Mouse (Mus musculus) limb, embryonic 14.5 days (tissue): ENCODE data around the gene Avp. TPM values are rescaled to one million over a fixed set of nuclear protein-coding genes. Genes with fewer than 3 reads are reported as not detected.

Experiments
- ATAC-seq: fragments of 200-750 bp; cut with Nextera tagmentation; 2 replicates; pipeline ENCODE4 v1.8.0; 2017; ENCODE audit warnings: low read depth, moderate number of reproducible peaks, moderate TSS enrichment; ENCODE audit not compliant: low FRiP score
- DNase-seq: peaks from one replicate; pipeline ENCODE4 v3.0.0-alpha.2; 2015; ENCODE audit warnings: low spot score
- H3K27ac ChIP-seq: fragments of 300-500 bp; sonication (generic); replicated peaks from 2 replicates; pipeline ENCODE4 v1.5.1; 2014; ENCODE audit warnings: low read depth, mild to moderate bottlenecking, low read length, moderate library complexity, mixed read lengths
- H3K27me3 ChIP-seq: fragments of 300-500 bp; sonication (generic); 2 replicates; pipeline ENCODE4 v1.6.1; 2014; ENCODE audit warnings: low read length, mixed read lengths; ENCODE audit not compliant: control insufficient read depth, insufficient read depth
- H3K36me3 ChIP-seq: fragments of 300-500 bp; sonication (generic); 2 replicates; pipeline ENCODE4 v1.6.1; 2014; ENCODE audit warnings: mild to moderate bottlenecking, low read length, moderate library complexity, mixed read lengths; ENCODE audit not compliant: control insufficient read depth, insufficient read depth
- H3K4me1 ChIP-seq: fragments of 300-500 bp; sonication (generic); 2 replicates; pipeline ENCODE4 v1.6.1; 2014; ENCODE audit warnings: antibody characterized with exemption, low read length, mixed read lengths; ENCODE audit not compliant: control insufficient read depth, insufficient read depth
- H3K4me2 ChIP-seq: fragments of 300-500 bp; sonication (generic); replicated peaks from 2 replicates; pipeline ENCODE4 v1.6.1; 2014; ENCODE audit warnings: low read depth, mild to moderate bottlenecking, low read length, moderate library complexity; ENCODE audit not compliant: severe bottlenecking
- H3K4me3 ChIP-seq: fragments of 300-500 bp; sonication (generic); replicated peaks from 2 replicates; pipeline ENCODE4 v1.5.1; 2014; ENCODE audit warnings: low read length
- H3K9ac ChIP-seq: fragments of 300-500 bp; sonication (generic); 2 replicates; pipeline ENCODE4 v1.6.1; 2014; ENCODE audit warnings: mild to moderate bottlenecking, low read depth, low read length, moderate library complexity; ENCODE audit not compliant: severe bottlenecking
- H3K9me3 ChIP-seq: fragments of 300-500 bp; sonication (generic); 2 replicates; pipeline ENCODE4 v1.6.1; 2016; ENCODE audit warnings: low read length; ENCODE audit not compliant: control insufficient read depth
- POLR2A ChIP-seq: fragments of 200-500 bp; IDR thresholded peaks from 2 replicates; pipeline ENCODE4 v1.8.0; 2012; ENCODE audit warnings: inconsistent platforms, mild to moderate bottlenecking, moderate library complexity, borderline replicate concordance; ENCODE audit not compliant: insufficient read depth, insufficient read length; ENCODE audit errors: extremely low read depth
- WGBS: fragments of 180-500 bp; shearing (Covaris S2); extraction: QIAGEN DNeasy Blood & Tissue Kit; methylation state at CpG from one replicate; pipeline ENCODE4 v1.1.7; 2014; 5-methylcytosine and 5-hydroxymethylcytosine counted together
- polyA plus RNA-seq, 2 experiments: library from polyadenylated mRNA; depleted of rRNA in 1 of 2; stranded (reverse) in 1 of 2; unstranded in 1 of 2; fragments of >200 nt; fragmentation: Nextera tagmentation in 1 of 2; extraction: Ambion mirVana in 1 of 2; gene quantifications; 2 replicates each; pipeline versions ENCODE4 v1.2.1 to v1.2.3; 2012 to 2014

The Avp gene
- polyA plus RNA-seq, 2 experiments: 0.13 TPM; not detected in 1

- H3K27ac ChIP-seq: no peak overlapping the region
- H3K4me1 ChIP-seq: no peaks in the 10 kb centered on the region
- no peak for ATAC-seq
- no peaks in the 10 kb centered on the region for H3K9me3 ChIP-seq
- H3K4me3 ChIP-seq: no peak overlapping the region
- H3K36me3 ChIP-seq: peaks cover 94% of the 10 kb centered on the region
- no peak for TF ChIP-seq POLR2A
- H3K4me2 ChIP-seq: no peak overlapping the region
- no peaks in the 10 kb centered on the region for H3K27me3 ChIP-seq
- no peak for DNase-seq
- 85% methylated on average over 8 of the region's 8 CpGs for WGBS
- H3K9ac ChIP-seq: no peak overlapping the region
These were observed 35.4 kb downstream of the Avp start for GRCm38 (mm10) chr2:130546957-130547356.

DNA sequence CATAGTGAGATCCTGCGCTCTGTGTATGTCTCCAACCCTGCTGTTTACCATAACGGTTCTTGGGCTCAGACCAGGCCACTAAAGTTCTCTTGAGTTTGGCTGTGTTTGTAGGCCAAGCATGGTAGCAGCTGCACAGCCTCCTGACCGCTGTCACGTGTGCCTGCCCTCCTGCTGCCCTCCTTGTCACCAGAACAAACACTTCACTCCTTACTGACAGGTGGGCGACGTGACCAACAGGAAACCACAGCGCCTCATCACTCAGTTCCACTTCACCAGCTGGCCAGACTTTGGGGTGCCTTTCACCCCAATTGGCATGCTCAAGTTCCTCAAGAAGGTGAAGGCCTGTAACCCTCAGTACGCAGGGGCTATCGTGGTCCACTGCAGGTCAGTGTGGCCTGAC is 42.1 kb downstream of the Avp start:
- 96% methylated on average over 9 of the region's 9 CpGs for whole genome bisulfite sequencing
- DNase-seq: no peak
- TF ChIP-seq POLR2A: no peak
- no peaks in the 10 kb centered on the region for H3K4me1 ChIP-seq
- no peaks in the 10 kb centered on the region for H3K9me3 ChIP-seq
- no peak overlapping the region for H3K4me3 ChIP-seq
- no peaks in the 10 kb centered on the region for H3K27me3 ChIP-seq
- H3K27ac ChIP-seq: no peak overlapping the region
- H3K36me3 ChIP-seq: peaks cover 87% of the 10 kb centered on the region
- H3K9ac ChIP-seq: no peak overlapping the region
- no peak for ATAC-seq
- no peak overlapping the region for H3K4me2 ChIP-seq

DNA sequence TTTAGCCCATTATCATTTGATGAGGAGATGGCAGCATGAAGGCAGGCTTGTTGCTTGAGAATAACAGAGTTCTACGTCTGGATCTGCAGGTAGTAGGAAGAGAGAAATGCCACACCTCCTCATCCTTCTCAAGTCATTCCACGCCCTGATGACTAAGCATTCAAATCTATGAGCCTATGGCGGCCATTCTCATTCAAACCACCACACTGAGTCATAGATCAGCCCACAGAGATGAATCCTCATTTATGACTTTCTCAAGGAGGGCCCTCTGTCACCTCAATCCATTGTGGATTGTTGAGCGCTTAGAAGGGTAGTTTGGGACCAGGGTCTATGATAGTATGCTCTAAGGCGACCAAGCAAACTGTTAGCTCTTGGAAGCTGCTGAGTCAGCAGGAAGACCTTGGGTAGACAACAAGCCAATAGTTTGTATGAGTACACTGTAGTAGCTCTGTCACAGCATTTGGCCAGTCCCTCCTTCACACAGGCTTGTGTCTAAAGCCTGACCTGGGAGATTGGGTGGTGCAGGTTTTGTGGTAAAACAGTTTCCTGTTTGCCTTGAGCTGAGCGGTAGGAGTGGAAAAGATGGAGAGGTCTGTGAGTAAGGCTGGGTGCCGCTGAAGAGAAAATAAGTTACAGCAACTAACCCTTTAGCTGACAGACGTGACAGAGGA is 43.3 kb downstream of the Avp start:
- H3K36me3 ChIP-seq: peaks cover 86% of the 10 kb centered on the region
- H3K27me3 ChIP-seq: no peaks in the 10 kb centered on the region
- ATAC-seq: no peak
- H3K9me3 ChIP-seq: no peaks in the 10 kb centered on the region
- H3K4me2 ChIP-seq: no peak overlapping the region
- H3K9ac ChIP-seq: no peak overlapping the region
- H3K4me1 ChIP-seq: no peaks in the 10 kb centered on the region
- WGBS: 92% methylated on average over 8 of the region's 8 CpGs
- no peak overlapping the region for H3K4me3 ChIP-seq
- DNase-seq: no peak
- H3K27ac ChIP-seq: no peak overlapping the region
- no peak for TF ChIP-seq POLR2A

DNA sequence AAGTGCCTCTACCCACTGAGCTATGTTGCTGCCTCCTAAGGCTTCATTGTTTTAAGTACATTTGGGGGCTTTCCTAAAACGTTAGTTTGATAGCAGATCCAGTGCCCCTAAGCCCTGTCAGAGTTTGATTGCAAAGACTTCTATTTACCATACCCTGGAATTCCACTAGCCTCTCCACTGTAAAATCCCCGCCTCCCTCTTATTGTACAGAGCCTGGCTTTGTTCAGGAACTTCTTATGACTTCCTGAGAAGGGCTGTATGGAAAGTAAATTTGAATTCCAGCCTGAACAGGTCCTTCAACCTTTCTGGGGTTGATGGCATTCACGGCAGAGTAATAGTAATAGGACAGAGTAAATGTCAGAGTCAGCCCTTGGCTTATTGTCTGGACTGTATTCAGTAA is 45.5 kb downstream of the Avp start:
- H3K4me1 ChIP-seq: no peaks in the 10 kb centered on the region
- ATAC-seq: no peak
- WGBS: 80% methylated on average over 3 of the region's 3 CpGs
- no peak overlapping the region for H3K27ac ChIP-seq
- H3K4me2 ChIP-seq: no peak overlapping the region
- no peaks in the 10 kb centered on the region for H3K27me3 ChIP-seq
- DNase-seq: no peak
- peaks cover 86% of the 10 kb centered on the region for H3K36me3 ChIP-seq
- TF ChIP-seq POLR2A: no peak
- H3K9me3 ChIP-seq: no peaks in the 10 kb centered on the region
- H3K4me3 ChIP-seq: no peak overlapping the region
- no peak overlapping the region for H3K9ac ChIP-seq

DNA sequence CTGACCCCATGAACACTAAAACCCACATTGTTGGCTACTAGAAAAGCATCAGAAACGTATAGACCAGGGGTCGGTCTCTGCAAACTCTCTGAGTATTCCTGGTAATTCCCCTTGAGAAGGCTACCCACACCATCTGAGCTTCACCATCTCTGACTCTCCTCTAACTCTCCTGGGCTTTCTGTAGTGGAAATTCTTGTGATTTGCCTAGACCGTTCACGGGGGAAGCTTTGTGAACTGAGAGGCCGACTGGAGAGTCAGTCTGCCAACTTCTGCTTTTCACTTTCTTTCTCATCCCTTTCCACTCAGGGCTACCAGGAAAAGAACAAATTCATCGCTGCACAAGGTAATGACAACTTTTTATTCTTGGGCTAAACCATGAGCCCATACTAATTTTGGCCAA is 47.3 kb downstream of the Avp start:
- 90% methylated on average over 6 of the region's 6 CpGs for WGBS
- Histone ChIP-seq H3K36me3 (peaks cover 75% of the 10 kb centered on the region), H3K9me3 (no peaks in the 10 kb centered on the region), H3K4me2 (no peak overlapping the region), H3K4me1 (no peaks in the 10 kb centered on the region), H3K27ac (no peak overlapping the region), H3K4me3 (no peak overlapping the region), H3K9ac (no peak overlapping the region), H3K27me3 (no peaks in the 10 kb centered on the region)
- TF ChIP-seq POLR2A: no peak
- DNase-seq: no peak
- no peak for ATAC-seq
